Mouse (Mus musculus) heart, embryonic 10.5 days (tissue): ENCODE results near the gene Dnajb2. TPM values are rescaled to one million over a fixed set of nuclear protein-coding genes. Genes with fewer than 3 reads are reported as not detected.

ENCODE experiments used
- DNase-seq: peaks from one replicate; pipeline ENCODE4 v3.0.0-alpha.2; 2017; ENCODE audit warnings: low spot score
- H3K27ac ChIP-seq: fragments of 300-500 bp; sonication (generic); 2 replicates; pipeline ENCODE4 v1.5.1; 2016; ENCODE audit warnings: mild to moderate bottlenecking
- H3K27me3 ChIP-seq: fragments of 300-500 bp; sonication (generic); 2 replicates; pipeline ENCODE4 v1.6.1; 2016; ENCODE audit warnings: mild to moderate bottlenecking; ENCODE audit not compliant: poor library complexity, insufficient read depth, severe bottlenecking
- H3K36me3 ChIP-seq: fragments of 300-500 bp; sonication (generic); 2 replicates; pipeline ENCODE4 v1.6.1; 2016; ENCODE audit warnings: mild to moderate bottlenecking, moderate library complexity
- H3K4me1 ChIP-seq: fragments of 300-500 bp; sonication (generic); 2 replicates; pipeline ENCODE4 v1.6.1; 2016; ENCODE audit warnings: mild to moderate bottlenecking
- H3K4me3 ChIP-seq: fragments of 300-500 bp; sonication (generic); 2 replicates; pipeline ENCODE4 v1.5.1; 2016; ENCODE audit warnings: mild to moderate bottlenecking, moderate library complexity
- H3K9me3 ChIP-seq: fragments of 300-500 bp; sonication (generic); 2 replicates; pipeline ENCODE4 v1.6.1; 2016; ENCODE audit warnings: mild to moderate bottlenecking, moderate library complexity
- WGBS: fragments of 180-500 bp; shearing (Covaris S2); methylation state at CpG from one replicate; pipeline ENCODE4 v1.1.7; 2016; 5-methylcytosine and 5-hydroxymethylcytosine counted together
- polyA plus RNA-seq: library from polyadenylated mRNA; unstranded; fragments of >200 nt; fragmentation: Nextera tagmentation; extraction: Ambion mirVana; gene quantifications from 2 replicates; pipeline ENCODE4 v1.2.1, GENCODE M21; 2016

The Dnajb2 gene
- polyA plus RNA-seq, 1 experiment from 2014 or later = 32.4 TPM

DNA sequence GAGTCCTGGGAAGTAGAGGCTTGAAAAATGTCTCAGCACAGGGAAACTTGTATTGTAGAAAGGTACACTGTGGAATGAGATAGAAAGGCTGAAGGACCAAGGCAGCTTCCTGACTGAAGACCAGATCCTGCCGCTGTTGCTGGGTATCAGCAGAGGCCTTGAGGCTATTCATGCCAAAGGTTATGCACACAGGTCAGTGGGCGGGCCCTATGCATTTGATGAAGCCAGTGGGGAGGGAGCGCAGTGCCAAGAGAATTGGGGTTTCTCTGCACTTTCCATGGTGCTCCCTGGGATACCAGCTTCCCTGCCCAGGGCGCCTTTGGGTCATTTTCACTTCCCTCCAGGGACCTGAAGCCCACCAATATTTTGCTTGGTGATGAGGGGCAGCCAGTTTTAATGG lies 23.7 kb upstream of the Dnajb2 start:
- H3K27ac ChIP-seq = no peak overlapping the region
- no peak overlapping the region; the same call in 1 of the 2 replicates for H3K4me3 ChIP-seq
- H3K36me3 ChIP-seq = peaks cover 48% of the 10 kb centered on the region
- 75% methylated on average over 4 of the region's 4 CpGs for WGBS
- H3K4me1 ChIP-seq = peaks cover 37% of the 10 kb centered on the region
- H3K27me3 ChIP-seq = peaks cover 36% of the 10 kb centered on the region
- DNase-seq = no peak
- no peaks in the 10 kb centered on the region for H3K9me3 ChIP-seq

DNA sequence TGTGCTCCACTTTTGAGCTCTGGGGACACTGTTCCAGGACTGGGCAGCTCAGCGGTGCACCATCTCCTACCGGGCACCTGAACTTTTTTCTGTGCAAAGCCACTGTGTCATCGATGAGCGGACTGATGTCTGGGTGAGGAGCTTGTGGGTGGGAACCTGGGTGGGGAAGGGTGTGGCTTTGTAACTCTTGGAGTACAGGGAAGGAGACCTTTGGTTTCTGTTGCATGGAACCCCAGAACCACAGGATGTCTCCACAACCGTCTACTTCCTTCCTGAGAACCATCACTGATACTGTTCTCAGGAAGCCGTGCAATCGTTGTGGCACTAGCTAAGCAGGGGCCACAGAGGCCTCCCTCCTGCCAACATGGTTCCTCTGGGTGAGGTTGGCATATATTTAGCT lies 23.1 kb upstream of the Dnajb2 start:
- DNase-seq = no peak
- H3K27me3 ChIP-seq = peaks cover 41% of the 10 kb centered on the region
- H3K9me3 ChIP-seq = no peaks in the 10 kb centered on the region
- H3K36me3 ChIP-seq = peaks cover 48% of the 10 kb centered on the region
- WGBS = 83% methylated on average over 7 of the region's 7 CpGs
- no peak overlapping the region for H3K27ac ChIP-seq
- no peak overlapping the region for H3K4me3 ChIP-seq
- peaks cover 41% of the 10 kb centered on the region for H3K4me1 ChIP-seq

DNA sequence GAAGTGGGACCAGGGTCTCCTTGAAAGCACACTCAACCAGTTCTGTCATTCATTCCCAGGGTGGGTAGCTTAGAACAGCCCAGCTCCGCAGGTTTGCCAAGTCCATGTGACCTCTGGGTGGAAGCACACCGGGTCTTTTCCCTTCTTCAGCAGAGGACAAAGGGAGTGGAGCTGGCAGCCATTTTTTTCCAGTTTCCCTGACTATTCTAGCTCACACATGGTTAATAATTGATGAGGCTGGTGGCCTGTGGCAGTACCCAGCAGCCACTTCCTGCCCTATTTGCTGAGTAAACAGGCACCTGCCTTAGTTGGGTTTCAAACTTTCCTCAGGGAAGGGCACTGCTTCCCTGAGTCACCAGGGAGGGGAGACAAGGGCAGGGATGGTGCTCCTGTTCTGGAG lies 21.8 kb upstream of the Dnajb2 start:
- H3K9me3 ChIP-seq = no peaks in the 10 kb centered on the region
- H3K4me3 ChIP-seq = no peak overlapping the region
- peaks cover 42% of the 10 kb centered on the region for H3K27me3 ChIP-seq
- no peak overlapping the region for H3K27ac ChIP-seq
- H3K36me3 ChIP-seq = peaks cover 48% of the 10 kb centered on the region
- peaks cover 48% of the 10 kb centered on the region for H3K4me1 ChIP-seq
- WGBS = 64% methylated on average over 2 of the region's 2 CpGs
- DNase-seq = no peak

DNA sequence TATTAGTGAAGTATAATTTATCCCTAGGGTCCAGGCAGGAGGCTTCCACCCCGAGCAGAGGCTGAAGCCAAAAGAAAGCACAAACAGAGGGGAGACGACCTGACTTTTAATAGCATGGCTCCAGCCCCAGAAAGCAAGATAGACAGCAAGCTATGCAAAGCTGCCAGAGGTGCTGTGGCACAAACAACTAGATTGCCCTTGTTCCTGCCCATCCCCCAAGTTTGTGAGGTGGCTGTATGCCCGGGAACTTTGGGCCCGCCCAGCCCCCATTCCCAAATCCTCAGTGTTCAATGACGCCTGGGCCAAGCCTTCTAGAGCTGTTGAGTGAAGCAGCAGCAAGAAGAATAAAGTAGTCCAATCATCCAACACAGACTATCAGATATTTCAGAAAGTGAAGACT lies 21.3 kb upstream of the Dnajb2 start:
- peaks cover 48% of the 10 kb centered on the region for H3K4me1 ChIP-seq
- WGBS = 79% methylated on average over 5 of the region's 5 CpGs
- no peaks in the 10 kb centered on the region for H3K9me3 ChIP-seq
- peaks cover 48% of the 10 kb centered on the region for H3K36me3 ChIP-seq
- no peak for DNase-seq
- no peak overlapping the region for H3K27ac ChIP-seq
- no peak overlapping the region for H3K4me3 ChIP-seq
- peaks cover 42% of the 10 kb centered on the region for H3K27me3 ChIP-seq

DNA sequence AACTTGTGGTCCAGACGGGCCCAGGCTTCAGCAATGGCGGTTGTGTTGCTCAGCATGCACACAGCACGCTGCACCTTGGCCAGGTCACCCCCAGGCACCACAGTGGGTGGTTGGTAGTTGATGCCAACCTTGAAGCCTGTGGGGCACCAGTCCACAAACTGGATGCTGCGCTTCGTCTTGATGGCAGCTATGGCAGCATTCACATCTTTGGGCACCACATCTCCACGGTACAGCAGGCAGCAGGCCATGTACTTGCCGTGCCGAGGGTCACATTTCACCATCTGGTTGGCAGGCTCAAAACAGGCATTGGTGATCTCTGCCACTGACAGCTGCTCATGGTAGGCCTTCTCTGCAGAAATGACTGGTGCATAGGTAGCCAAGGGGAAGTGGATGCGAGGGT lies 20.4 kb upstream of the Dnajb2 start:
- WGBS = 88% methylated on average over 9 of the region's 9 CpGs
- no peak overlapping the region for H3K4me3 ChIP-seq
- H3K9me3 ChIP-seq = no peaks in the 10 kb centered on the region
- no peak overlapping the region for H3K27ac ChIP-seq
- DNase-seq = no peak
- peaks cover 48% of the 10 kb centered on the region for H3K36me3 ChIP-seq
- H3K27me3 ChIP-seq = peaks cover 50% of the 10 kb centered on the region
- H3K4me1 ChIP-seq = peaks cover 43% of the 10 kb centered on the region

DNA sequence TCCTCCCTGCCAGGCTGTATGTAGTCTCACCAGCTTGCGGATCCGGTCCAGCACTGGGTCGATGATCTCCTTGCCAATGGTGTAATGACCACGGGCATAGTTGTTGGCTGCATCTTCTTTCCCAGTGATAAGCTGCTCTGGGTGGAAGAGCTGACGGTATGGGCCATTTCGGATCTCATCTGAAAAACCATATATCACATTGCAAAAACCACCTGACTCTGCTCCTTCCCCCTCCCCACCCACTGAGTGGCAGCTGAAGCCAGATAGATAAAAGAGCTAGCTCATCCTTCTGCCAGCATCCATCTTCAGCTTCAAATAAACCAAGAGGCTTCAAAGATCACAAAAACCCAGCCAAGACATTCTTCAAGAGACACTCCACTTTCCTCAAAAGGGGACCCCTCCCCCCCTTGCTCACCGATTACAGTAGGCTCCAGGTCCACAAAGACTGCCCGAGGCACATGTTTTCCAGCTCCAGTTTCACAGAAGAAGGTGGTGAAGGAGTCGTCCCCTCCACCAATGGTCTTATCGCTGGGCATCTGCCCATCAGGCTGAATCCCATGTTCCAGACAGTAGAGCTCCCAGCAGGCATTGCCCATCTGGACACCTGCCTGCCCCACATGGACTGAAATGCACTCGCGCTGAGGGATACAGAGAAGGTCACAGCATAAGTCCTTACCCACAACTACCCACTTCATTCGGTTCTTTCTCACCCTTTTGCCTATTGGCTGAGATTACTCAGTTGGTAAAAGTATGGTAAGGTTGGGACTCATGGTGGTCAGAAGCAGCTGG lies 19.2 kb upstream of the Dnajb2 start:
- Histone ChIP-seq H3K36me3 (peaks cover 44% of the 10 kb centered on the region), H3K4me3 (peak overlapping the region; percentile 6; the same call in 1 of the 2 replicates), H3K4me1 (peaks cover 35% of the 10 kb centered on the region), H3K27me3 (peaks cover 62% of the 10 kb centered on the region), H3K9me3 (no peaks in the 10 kb centered on the region), H3K27ac (no peak overlapping the region)
- DNase-seq = no peak
- WGBS = 70% methylated on average over 13 of the region's 13 CpGs

DNA sequence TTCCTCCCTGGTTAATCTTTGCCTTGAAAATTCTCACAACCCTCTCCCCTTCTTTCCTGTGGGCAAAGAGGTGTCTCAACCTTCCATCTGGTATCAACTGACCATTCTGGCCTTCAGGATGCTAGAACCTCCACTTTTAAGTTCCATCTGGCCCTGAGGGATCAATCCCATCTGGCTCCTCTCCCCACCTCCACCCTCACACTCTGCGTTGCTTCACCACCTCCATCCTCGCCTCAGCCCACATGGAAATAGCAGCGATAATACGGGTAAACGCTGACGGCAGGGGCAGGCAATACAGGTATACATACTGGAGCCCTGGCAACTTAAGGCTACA lies 18.3 kb upstream of the Dnajb2 start:
- no peak for DNase-seq
- Histone ChIP-seq H3K9me3 (no peaks in the 10 kb centered on the region), H3K36me3 (peaks cover 36% of the 10 kb centered on the region), H3K4me1 (peaks cover 26% of the 10 kb centered on the region), H3K27ac (no peak overlapping the region; the same call in 1 of the 2 replicates), H3K4me3 (peak overlapping the region; percentile 72), H3K27me3 (peaks cover 62% of the 10 kb centered on the region)
- WGBS = 2% methylated on average over 6 of the region's 6 CpGs

DNA sequence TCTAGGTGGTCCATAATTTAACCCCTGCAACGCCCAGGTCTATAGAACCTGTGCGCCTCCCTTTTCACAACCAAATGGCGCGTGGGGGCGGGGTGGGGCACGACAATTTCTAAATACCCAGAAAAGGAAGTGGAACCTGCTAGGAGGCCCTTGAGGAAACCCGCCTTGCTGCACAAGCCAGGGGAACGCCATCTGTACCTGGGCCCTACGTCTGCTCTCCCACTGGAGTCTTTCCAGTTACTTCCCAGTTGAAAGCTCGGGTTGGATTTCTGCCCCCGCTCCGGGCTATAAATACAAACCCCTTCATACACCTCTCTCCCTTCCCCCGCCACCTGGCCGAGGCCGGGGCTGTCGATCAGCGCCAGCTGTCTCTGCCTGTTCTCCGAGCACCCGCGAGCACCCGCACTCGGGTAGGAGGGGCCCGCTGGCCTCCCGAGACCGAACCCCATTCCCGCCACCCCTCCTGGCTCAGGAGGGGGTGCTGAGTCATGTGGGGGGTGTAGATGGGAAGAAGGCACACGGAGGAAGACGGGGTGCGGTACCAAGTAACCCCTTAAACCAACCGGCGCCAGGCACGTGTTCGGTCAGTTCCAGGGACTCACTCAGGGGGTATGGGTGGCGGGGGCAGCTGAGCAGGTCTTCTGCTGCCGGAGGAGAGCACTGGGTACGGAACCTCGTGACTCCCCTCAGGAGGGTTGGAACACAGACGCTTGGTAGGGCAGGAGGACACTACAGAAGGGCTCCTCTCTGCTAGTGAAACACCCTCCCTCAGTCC lies 17.8 kb upstream of the Dnajb2 start:
- H3K4me3 ChIP-seq = peak overlapping the region; percentile 72
- peaks cover 22% of the 10 kb centered on the region for H3K4me1 ChIP-seq
- no peak for DNase-seq
- WGBS = 2% methylated on average over 38 of the region's 38 CpGs
- no peaks in the 10 kb centered on the region for H3K9me3 ChIP-seq
- peaks cover 30% of the 10 kb centered on the region for H3K36me3 ChIP-seq
- peak overlapping the region; percentile 76 for H3K27ac ChIP-seq
- H3K27me3 ChIP-seq = peaks cover 62% of the 10 kb centered on the region

DNA sequence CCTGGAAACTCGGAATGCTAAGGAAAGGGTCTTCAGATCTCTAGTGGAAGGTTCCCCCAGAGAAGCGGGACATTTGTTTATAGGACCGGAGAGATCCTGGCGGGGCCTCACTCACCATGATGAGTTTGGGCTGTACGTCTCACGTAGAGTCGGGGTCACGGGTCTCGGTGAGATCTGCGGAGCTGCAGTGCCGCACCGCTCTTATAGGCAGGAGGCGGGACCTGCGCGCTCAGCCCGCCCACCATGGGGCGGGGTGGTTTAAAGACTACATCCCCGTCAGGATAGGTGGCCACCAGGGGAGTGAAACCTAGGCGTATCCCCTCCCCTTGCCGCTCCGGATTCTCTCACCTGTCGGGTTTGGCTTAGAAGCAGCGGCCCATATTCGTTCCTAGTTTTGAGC lies 17.1 kb upstream of the Dnajb2 start:
- no peaks in the 10 kb centered on the region for H3K9me3 ChIP-seq
- H3K4me3 ChIP-seq = peak overlapping the region; percentile 72
- peak; percentile 92 for DNase-seq
- peaks cover 62% of the 10 kb centered on the region for H3K27me3 ChIP-seq
- H3K4me1 ChIP-seq = peaks cover 22% of the 10 kb centered on the region
- H3K27ac ChIP-seq = peak overlapping the region; percentile 76
- peaks cover 23% of the 10 kb centered on the region for H3K36me3 ChIP-seq
- under 1% methylated on average over 24 of the region's 24 CpGs for WGBS

DNA sequence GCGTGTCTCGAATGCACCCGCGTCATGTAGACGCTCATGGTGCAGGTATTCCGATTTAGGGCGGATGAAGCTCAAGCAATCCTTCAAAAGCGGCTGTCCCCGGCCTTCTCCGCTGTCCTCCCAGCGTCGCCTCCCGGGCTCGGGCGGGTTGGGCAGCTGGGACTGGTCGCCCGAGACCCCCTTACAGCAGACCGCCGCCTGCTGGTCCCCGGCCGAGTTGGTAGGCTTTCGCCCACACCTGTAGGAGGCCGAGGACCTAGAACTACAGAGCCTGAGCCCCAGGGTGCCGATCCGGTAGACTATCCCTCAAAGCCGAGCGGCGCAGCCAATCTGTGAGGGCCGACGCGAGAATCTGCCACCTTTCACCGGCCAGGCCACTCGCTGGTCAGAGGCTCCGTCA lies 16.7 kb upstream of the Dnajb2 start, which contains the start of gene Tuba4a:
Tuba4a (minus strand) TSS at position 335 of the 400 bp plus-strand sequence.
- H3K4me1 ChIP-seq = peaks cover 22% of the 10 kb centered on the region
- H3K9me3 ChIP-seq = no peaks in the 10 kb centered on the region
- peak within 1 kb of the TSS; percentile 72 for H3K4me3 ChIP-seq
- peaks cover 19% of the 10 kb centered on the region for H3K36me3 ChIP-seq
- peak; percentile 81 for DNase-seq
- WGBS = under 1% methylated on average over 34 of the region's 34 CpGs
- peaks cover 62% of the 10 kb centered on the region for H3K27me3 ChIP-seq
- H3K27ac ChIP-seq = peak within 1 kb of the TSS; percentile 76

DNA sequence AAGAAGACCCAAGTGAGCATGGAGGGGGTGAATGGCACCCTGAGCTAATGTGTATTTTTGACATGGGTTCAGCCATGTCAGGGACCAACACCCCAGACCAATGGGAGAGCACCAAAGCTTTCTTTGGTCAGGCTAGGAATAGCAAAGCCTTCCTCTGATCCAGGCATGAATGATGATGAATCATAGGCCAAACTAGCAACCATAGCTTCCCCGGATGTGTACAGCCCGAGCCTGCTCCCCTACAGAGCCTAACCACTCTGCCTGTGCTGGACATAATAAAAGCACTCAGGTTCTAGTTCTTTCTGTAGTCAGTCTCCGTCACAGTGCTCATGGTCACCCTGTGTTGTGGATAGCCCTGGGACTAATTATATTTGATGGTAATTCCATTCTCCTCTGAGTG lies 14.7 kb upstream of the Dnajb2 start:
- Histone ChIP-seq H3K4me1 (peaks cover 27% of the 10 kb centered on the region), H3K4me3 (no peak overlapping the region), H3K9me3 (no peaks in the 10 kb centered on the region), H3K27ac (no peak overlapping the region), H3K36me3 (no peaks in the 10 kb centered on the region), H3K27me3 (peaks cover 54% of the 10 kb centered on the region)
- whole genome bisulfite sequencing = 79% methylated on average over 3 of the region's 3 CpGs
- DNase-seq = no peak

DNA sequence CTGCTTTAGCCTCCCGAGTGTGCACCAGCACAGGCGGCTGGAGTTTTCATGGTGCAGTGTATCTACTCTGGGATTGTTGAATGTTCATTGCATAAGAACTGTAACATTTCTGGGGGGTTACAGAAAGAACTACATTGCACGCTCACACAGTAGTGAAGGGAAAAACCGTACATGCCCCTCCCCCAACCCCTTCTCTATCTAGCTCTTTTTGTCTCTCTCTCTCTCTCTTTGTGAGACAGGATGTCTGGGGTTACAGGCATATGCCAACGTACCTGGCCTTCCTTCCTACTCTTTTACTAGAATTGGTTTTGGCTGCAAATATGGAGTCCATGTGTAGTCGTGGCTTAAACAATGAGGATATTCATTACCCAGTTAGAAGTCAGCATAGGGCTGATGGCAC lies 13.3 kb upstream of the Dnajb2 start:
- Histone ChIP-seq H3K9me3 (no peaks in the 10 kb centered on the region), H3K4me3 (no peak overlapping the region), H3K4me1 (peaks cover 38% of the 10 kb centered on the region), H3K27me3 (peaks cover 40% of the 10 kb centered on the region), H3K27ac (no peak overlapping the region), H3K36me3 (no peaks in the 10 kb centered on the region)
- DNase-seq = no peak
- WGBS = 74% methylated on average over 6 of the region's 6 CpGs

DNA sequence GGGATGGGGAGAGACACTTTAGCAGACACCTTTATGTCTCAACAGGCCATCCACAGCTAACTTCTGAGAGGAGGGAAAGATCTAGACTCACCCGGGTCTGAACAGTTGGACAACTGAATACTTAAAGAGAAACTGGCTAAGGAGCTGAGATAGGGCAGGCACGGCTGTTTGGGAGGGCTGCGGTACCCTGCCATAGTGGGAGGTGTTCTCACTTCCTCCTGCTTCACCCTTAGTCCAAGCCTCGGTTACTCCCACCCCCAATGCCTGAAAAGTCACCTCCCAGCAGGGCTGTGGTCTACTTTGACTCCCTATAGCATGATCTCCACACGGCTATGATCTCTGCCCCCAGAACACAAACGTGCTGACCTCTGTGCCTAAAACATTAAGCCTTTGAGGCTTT lies 12.7 kb upstream of the Dnajb2 start:
- no peak overlapping the region for H3K27ac ChIP-seq
- H3K27me3 ChIP-seq = peaks cover 34% of the 10 kb centered on the region
- no peak for DNase-seq
- H3K4me1 ChIP-seq = peaks cover 32% of the 10 kb centered on the region
- no peak overlapping the region for H3K4me3 ChIP-seq
- no peaks in the 10 kb centered on the region for H3K36me3 ChIP-seq
- no peaks in the 10 kb centered on the region for H3K9me3 ChIP-seq
- WGBS = 61% methylated on average over 6 of the region's 6 CpGs
